Mouse (Mus musculus) hindbrain, embryonic 11.5 days (tissue): ENCODE results near the gene Sprr2e. TPM values are rescaled to one million over a fixed set of nuclear protein-coding genes. Genes with fewer than 3 reads are reported as not detected.

Source experiments
- ATAC-seq: fragments of 200-750 bp; cut with Nextera tagmentation; 2 replicates; pipeline ENCODE4 v1.8.0; 2017; ENCODE audit warnings: mild to moderate bottlenecking, moderate TSS enrichment, moderate library complexity; ENCODE audit not compliant: low FRiP score
- DNase-seq: peaks from one replicate; pipeline ENCODE4 v3.0.0-alpha.2; 2015; ENCODE audit warnings: low spot score
- H3K27ac ChIP-seq: fragments of 300-500 bp; sonication (generic); 2 replicates; pipeline ENCODE4 v1.5.1; 2014; ENCODE audit warnings: mild to moderate bottlenecking, low read depth, low read length
- H3K27me3 ChIP-seq: fragments of 300-500 bp; sonication (generic); 2 replicates; pipeline ENCODE4 v1.6.1; 2014; ENCODE audit warnings: mild to moderate bottlenecking, low read length, moderate library complexity, mixed read lengths; ENCODE audit not compliant: control insufficient read depth, insufficient read depth
- H3K36me3 ChIP-seq: fragments of 300-500 bp; sonication (generic); 2 replicates; pipeline ENCODE4 v1.6.1; 2014; ENCODE audit warnings: mild to moderate bottlenecking, low read length, moderate library complexity, mixed read lengths; ENCODE audit not compliant: control insufficient read depth, insufficient read depth
- H3K4me1 ChIP-seq: fragments of 300-500 bp; sonication (generic); replicated peaks from 2 replicates; pipeline ENCODE4 v1.6.1; 2014; ENCODE audit warnings: low read length, mixed read lengths; ENCODE audit not compliant: control insufficient read depth, insufficient read depth
- H3K4me2 ChIP-seq: fragments of 300-500 bp; sonication (generic); replicated peaks from 2 replicates; pipeline ENCODE4 v1.6.1; 2014; ENCODE audit warnings: mild to moderate bottlenecking, low read depth, low read length
- H3K4me3 ChIP-seq: fragments of 300-500 bp; sonication (generic); 2 replicates; pipeline ENCODE4 v1.5.1; 2014; ENCODE audit warnings: low read depth, low read length
- H3K9ac ChIP-seq: fragments of 300-500 bp; sonication (generic); 2 replicates; pipeline ENCODE4 v1.6.1; 2014; ENCODE audit warnings: low read depth, low read length
- H3K9me3 ChIP-seq: fragments of 300-500 bp; sonication (generic); 2 replicates; pipeline ENCODE4 v1.6.1; 2016; ENCODE audit warnings: low read length; ENCODE audit not compliant: control insufficient read depth
- WGBS: fragments of 180-500 bp; shearing (Covaris S2); extraction: QIAGEN DNeasy Blood & Tissue Kit; methylation state at CpG from one replicate; pipeline ENCODE4 v1.1.7; 2014; 5-methylcytosine and 5-hydroxymethylcytosine counted together
- polyA plus RNA-seq: library from polyadenylated mRNA; unstranded; fragments of >200 nt; fragmentation: Nextera tagmentation; extraction: Ambion mirVana; gene quantifications from 2 replicates; pipeline ENCODE4 v1.2.1, GENCODE M21; 2014

Gene Sprr2e
- polyA plus RNA-seq: not detected in 2 replicates

GRCm38 (mm10) chr3:92351843-92352242, at the start of gene Sprr2e:
TSS of gene Sprr2e (plus strand) at chr3:92352143.
- no peak for ATAC-seq
- H3K9me3 ChIP-seq: no peaks in the 10 kb centered on the region
- WGBS: 94% methylated on average over 2 of the region's 2 CpGs
- H3K27me3 ChIP-seq: no peaks in the 10 kb centered on the region
- H3K9ac ChIP-seq: no peak within 1 kb of the TSS
- no peak for DNase-seq
- no peak within 1 kb of the TSS for H3K4me3 ChIP-seq
- no peaks in the 10 kb centered on the region for H3K36me3 ChIP-seq
- no peak within 1 kb of the TSS for H3K27ac ChIP-seq
- no peak within 1 kb of the TSS for H3K4me2 ChIP-seq
- H3K4me1 ChIP-seq: no peaks in the 10 kb centered on the region

- 88% methylated on average over 1 of the region's 1 CpGs for WGBS
- H3K4me2 ChIP-seq: no peak overlapping the region
- H3K4me1 ChIP-seq: no peaks in the 10 kb centered on the region
- H3K4me3 ChIP-seq: no peak overlapping the region
- no peaks in the 10 kb centered on the region for H3K9me3 ChIP-seq
- H3K9ac ChIP-seq: no peak overlapping the region
- no peak overlapping the region for H3K27ac ChIP-seq
- no peaks in the 10 kb centered on the region for H3K27me3 ChIP-seq
- ATAC-seq (no peak), DNase-seq (no peak)
- H3K36me3 ChIP-seq: no peaks in the 10 kb centered on the region
Observed at GRCm38 (mm10) chr3:92307406-92307805, 44.5 kb upstream of the Sprr2e start.

GRCm38 (mm10) chr3:92316320-92316719, 35.6 kb upstream of the Sprr2e start, which contains the start of gene Sprr2b:
TSS of gene Sprr2b (plus strand) at chr3:92316620.
- ATAC-seq: no peak
- WGBS: 79% methylated on average over 2 of the region's 2 CpGs
- no peaks in the 10 kb centered on the region for H3K36me3 ChIP-seq
- no peaks in the 10 kb centered on the region for H3K27me3 ChIP-seq
- no peaks in the 10 kb centered on the region for H3K9me3 ChIP-seq
- H3K9ac ChIP-seq: no peak within 1 kb of the TSS
- no peak within 1 kb of the TSS for H3K4me3 ChIP-seq
- H3K4me1 ChIP-seq: no peaks in the 10 kb centered on the region
- H3K27ac ChIP-seq: no peak within 1 kb of the TSS
- H3K4me2 ChIP-seq: no peak within 1 kb of the TSS
- DNase-seq: no peak

- Histone ChIP-seq H3K36me3 (no peaks in the 10 kb centered on the region), H3K4me3 (no peak overlapping the region), H3K4me2 (no peak overlapping the region), H3K9me3 (no peaks in the 10 kb centered on the region), H3K27me3 (no peaks in the 10 kb centered on the region), H3K9ac (no peak overlapping the region), H3K4me1 (no peaks in the 10 kb centered on the region), H3K27ac (no peak overlapping the region)
- ATAC-seq: no peak
- 75% methylated on average over 2 of the region's 2 CpGs for WGBS
- DNase-seq: no peak
Observed at GRCm38 (mm10) chr3:92317384-92317783, 34.6 kb upstream of the Sprr2e start.

GRCm38 (mm10) chr3:92336278-92336677, 15.7 kb upstream of the Sprr2e start:
- Histone ChIP-seq H3K4me3 (no peak overlapping the region), H3K36me3 (no peaks in the 10 kb centered on the region), H3K9ac (no peak overlapping the region), H3K4me2 (no peak overlapping the region), H3K9me3 (no peaks in the 10 kb centered on the region), H3K4me1 (no peaks in the 10 kb centered on the region), H3K27me3 (no peaks in the 10 kb centered on the region), H3K27ac (no peak overlapping the region)
- DNase-seq (no peak), ATAC-seq (no peak)
- WGBS: 91% methylated on average over 1 of the region's 1 CpGs

GRCm38 (mm10) chr3:92338840-92339239, 13.1 kb upstream of the Sprr2e start, which contains the start of gene Sprr2d:
TSS of gene Sprr2d (plus strand) at chr3:92339140.
- Histone ChIP-seq H3K4me3 (no peak within 1 kb of the TSS), H3K9ac (no peak within 1 kb of the TSS)
- 92% methylated on average over 5 of the region's 5 CpGs for WGBS

GRCm38 (mm10) chr3:92361619-92362018, 9.7 kb downstream of the Sprr2e start:
- Histone ChIP-seq H3K4me3 (no peak overlapping the region), H3K36me3 (no peaks in the 10 kb centered on the region), H3K9me3 (no peaks in the 10 kb centered on the region), H3K9ac (no peak overlapping the region), H3K4me1 (no peaks in the 10 kb centered on the region), H3K27me3 (no peaks in the 10 kb centered on the region), H3K27ac (no peak overlapping the region), H3K4me2 (no peak overlapping the region)
- DNase-seq: no peak
- ATAC-seq: no peak

More at GRCm38 (mm10) chr3:92338840-92339239, 13.1 kb upstream of the Sprr2e start, which contains the start of gene Sprr2d:
- ATAC-seq (no peak), DNase-seq (no peak)
- no peaks in the 10 kb centered on the region for H3K36me3 ChIP-seq
- H3K4me2 ChIP-seq: no peak within 1 kb of the TSS
- H3K4me1 ChIP-seq: no peaks in the 10 kb centered on the region
- H3K27me3 ChIP-seq: no peaks in the 10 kb centered on the region
- H3K9me3 ChIP-seq: no peaks in the 10 kb centered on the region
- H3K27ac ChIP-seq: no peak within 1 kb of the TSS

GRCm38 (mm10) chr3:92364887-92365286, 12.9 kb downstream of the Sprr2e start, which contains the start of gene Sprr2f:
TSS of gene Sprr2f (plus strand) at chr3:92365187.
- no peak for ATAC-seq
- Histone ChIP-seq H3K9ac (no peak within 1 kb of the TSS), H3K4me1 (no peaks in the 10 kb centered on the region), H3K9me3 (no peaks in the 10 kb centered on the region), H3K27ac (no peak within 1 kb of the TSS), H3K4me2 (no peak within 1 kb of the TSS), H3K27me3 (no peaks in the 10 kb centered on the region), H3K4me3 (no peak within 1 kb of the TSS), H3K36me3 (no peaks in the 10 kb centered on the region)
- 74% methylated on average over 3 of the region's 3 CpGs for WGBS
- no peak for DNase-seq

- 77% methylated on average over 2 of the region's 2 CpGs for WGBS
- H3K9ac ChIP-seq: no peak overlapping the region
- no peak for DNase-seq
Observed at GRCm38 (mm10) chr3:92373613-92374012, 21.7 kb downstream of the Sprr2e start.

More at GRCm38 (mm10) chr3:92373613-92374012, 21.7 kb downstream of the Sprr2e start:
- Histone ChIP-seq H3K4me1 (no peaks in the 10 kb centered on the region), H3K27me3 (no peaks in the 10 kb centered on the region), H3K9me3 (no peaks in the 10 kb centered on the region), H3K36me3 (no peaks in the 10 kb centered on the region), H3K4me3 (no peak overlapping the region), H3K4me2 (no peak overlapping the region), H3K27ac (no peak overlapping the region)
- ATAC-seq: no peak
